Mouse (Mus musculus): Measurements from ENCODE around the gene Pdxdc1. TPM values are rescaled to one million over a fixed set of nuclear protein-coding genes. Genes with fewer than 3 reads are reported as not detected.
"Not testable (repeated sequence)": the region's sequence is repeated elsewhere in the genome, so short reads cannot be mapped to it uniquely, and the experiment has no call there.

Pdxdc1 gene
- polyA plus RNA-seq, 2 experiments, result 105 to 109 TPM

GRCm38 (mm10) chr16:13944178-13944577 lies 41.2 kb upstream of the Pdxdc1 start:
- no peaks in the 10 kb centered on the region for H3K9me3 ChIP-seq (ENCODE audit: control insufficient read depth, low read length)

GRCm38 (mm10) chr16:13940847-13941395 lies 38.0 kb upstream of the Pdxdc1 start:
- DNase-seq (ENCODE audit: low spot score) (no peak), ATAC-seq (ENCODE audit: low FRiP score, low read depth) (peak; percentile 31; the same call in 1 of the 2 replicates)
- Histone ChIP-seq H3K27ac (replicated peaks; ENCODE audit: low read depth, low read length) (no peak overlapping the region), H3K9me3 (ENCODE audit: control insufficient read depth, low read length) (no peaks in the 10 kb centered on the region), H3K4me3 (replicated peaks; ENCODE audit: low read length) (peak overlapping the region; percentile 53), H3K4me1 (ENCODE audit: control insufficient read depth, insufficient read depth, low read length) (no peaks in the 10 kb centered on the region), H3K36me3 (ENCODE audit: control insufficient read depth, insufficient read depth, low read length) (no peaks in the 10 kb centered on the region), H3K4me2 (replicated peaks; ENCODE audit: low read depth, low read length, severe bottlenecking) (peak overlapping the region; percentile 99), H3K27me3 (ENCODE audit: control insufficient read depth, insufficient read depth, low read length) (0 out of 2 replicates have a peak, but pooled peaks cover 2% of the 10 kb centered on the region), H3K9ac (ENCODE audit: low read depth, low read length, severe bottlenecking) (peak overlapping the region; percentile 63)
- 3% methylated on average over 34 of the region's 34 CpGs for WGBS
- no peak for TF ChIP-seq POLR2A (IDR thresholded peaks at IDR 0.05; ENCODE audit: borderline replicate concordance, extremely low read depth, insufficient read depth, insufficient read length)

More at GRCm38 (mm10) chr16:13944178-13944577, 41.2 kb upstream of the Pdxdc1 start:
- DNase-seq (ENCODE audit: low spot score) (no peak), ATAC-seq (ENCODE audit: low FRiP score, low read depth) (no peak)
- no peak overlapping the region for H3K9ac ChIP-seq (ENCODE audit: low read depth, low read length, severe bottlenecking)
- H3K4me2 ChIP-seq (replicated peaks; ENCODE audit: low read depth, low read length, severe bottlenecking), result no peak overlapping the region
- H3K27me3 ChIP-seq (ENCODE audit: control insufficient read depth, insufficient read depth, low read length), result 0 out of 2 replicates have a peak, but pooled peaks cover 2% of the 10 kb centered on the region
- no peak overlapping the region for H3K27ac ChIP-seq (replicated peaks; ENCODE audit: low read depth, low read length)
- H3K36me3 ChIP-seq (ENCODE audit: control insufficient read depth, insufficient read depth, low read length), result no peaks in the 10 kb centered on the region
- no peaks in the 10 kb centered on the region for H3K4me1 ChIP-seq (ENCODE audit: control insufficient read depth, insufficient read depth, low read length)
- whole genome bisulfite sequencing, result 36% methylated on average over 4 of the region's 4 CpGs
- TF ChIP-seq POLR2A (IDR thresholded peaks at IDR 0.05; ENCODE audit: borderline replicate concordance, extremely low read depth, insufficient read depth, insufficient read length), result no peak
- no peak overlapping the region for H3K4me3 ChIP-seq (replicated peaks; ENCODE audit: low read length)

GRCm38 (mm10) chr16:13940139-13940846 lies 37.4 kb upstream of the Pdxdc1 start:
- peak overlapping the region; percentile 63 for H3K9ac ChIP-seq (ENCODE audit: low read depth, low read length, severe bottlenecking)
- peak overlapping the region; percentile 53 for H3K4me3 ChIP-seq (replicated peaks; ENCODE audit: low read length)
- H3K9me3 ChIP-seq (ENCODE audit: control insufficient read depth, low read length), result no peaks in the 10 kb centered on the region
- no peak overlapping the region for H3K27ac ChIP-seq (replicated peaks; ENCODE audit: low read depth, low read length)
- H3K4me2 ChIP-seq (replicated peaks; ENCODE audit: low read depth, low read length, severe bottlenecking), result peak overlapping the region; percentile 99
- DNase-seq (ENCODE audit: low spot score) (peak; percentile 59), ATAC-seq (ENCODE audit: low FRiP score, low read depth) (peak; percentile 83)
- 0 out of 2 replicates have a peak, but pooled peaks cover 2% of the 10 kb centered on the region for H3K27me3 ChIP-seq (ENCODE audit: control insufficient read depth, insufficient read depth, low read length)
- TF ChIP-seq POLR2A (IDR thresholded peaks at IDR 0.05; ENCODE audit: borderline replicate concordance, extremely low read depth, insufficient read depth, insufficient read length), result no peak
- no peaks in the 10 kb centered on the region for H3K36me3 ChIP-seq (ENCODE audit: control insufficient read depth, insufficient read depth, low read length)
- 3% methylated on average over 27 of the region's 28 CpGs for WGBS
- no peaks in the 10 kb centered on the region for H3K4me1 ChIP-seq (ENCODE audit: control insufficient read depth, insufficient read depth, low read length)

GRCm38 (mm10) chr16:13927456-13928075 lies 24.6 kb upstream of the Pdxdc1 start:
- no peak overlapping the region for H3K4me2 ChIP-seq (replicated peaks; ENCODE audit: low read depth, low read length, severe bottlenecking)
- no peak overlapping the region for H3K9ac ChIP-seq (ENCODE audit: low read depth, low read length, severe bottlenecking)
- ATAC-seq (ENCODE audit: low FRiP score, low read depth) (no peak), DNase-seq (ENCODE audit: low spot score) (no peak)
- no peaks in the 10 kb centered on the region for H3K36me3 ChIP-seq (ENCODE audit: control insufficient read depth, insufficient read depth, low read length)
- H3K4me1 ChIP-seq (ENCODE audit: control insufficient read depth, insufficient read depth, low read length), result no peaks in the 10 kb centered on the region
- H3K4me3 ChIP-seq (replicated peaks; ENCODE audit: low read length), result no peak overlapping the region
- no peak for TF ChIP-seq POLR2A (IDR thresholded peaks at IDR 0.05; ENCODE audit: borderline replicate concordance, extremely low read depth, insufficient read depth, insufficient read length)
- no peaks in the 10 kb centered on the region for H3K27me3 ChIP-seq (ENCODE audit: control insufficient read depth, insufficient read depth, low read length)
- H3K27ac ChIP-seq (replicated peaks; ENCODE audit: low read depth, low read length), result no peak overlapping the region
- 94% methylated on average over 4 of the region's 4 CpGs for WGBS
- H3K9me3 ChIP-seq (ENCODE audit: control insufficient read depth, low read length), result no peaks in the 10 kb centered on the region

GRCm38 (mm10) chr16:13922966-13923365 lies 20.0 kb upstream of the Pdxdc1 start:
- not testable (repeated sequence) for H3K4me3 ChIP-seq (replicated peaks; ENCODE audit: low read length); H3K9me3 ChIP-seq (ENCODE audit: control insufficient read depth, low read length); H3K36me3 ChIP-seq (ENCODE audit: control insufficient read depth, insufficient read depth, low read length); H3K27ac ChIP-seq (replicated peaks; ENCODE audit: low read depth, low read length); H3K4me2 ChIP-seq (replicated peaks; ENCODE audit: low read depth, low read length, severe bottlenecking); H3K27me3 ChIP-seq (ENCODE audit: control insufficient read depth, insufficient read depth, low read length); H3K4me1 ChIP-seq (ENCODE audit: control insufficient read depth, insufficient read depth, low read length); H3K9ac ChIP-seq (ENCODE audit: low read depth, low read length, severe bottlenecking); DNase-seq (ENCODE audit: low spot score); ATAC-seq (ENCODE audit: low FRiP score, low read depth)
- 94% methylated on average over 5 of the region's 5 CpGs for WGBS

- not testable (repeated sequence) for H3K9ac ChIP-seq (ENCODE audit: low read depth, low read length, severe bottlenecking); ATAC-seq (ENCODE audit: low FRiP score, low read depth); H3K9me3 ChIP-seq (ENCODE audit: control insufficient read depth, low read length); H3K4me1 ChIP-seq (ENCODE audit: control insufficient read depth, insufficient read depth, low read length); H3K27ac ChIP-seq (replicated peaks; ENCODE audit: low read depth, low read length); H3K4me3 ChIP-seq (replicated peaks; ENCODE audit: low read length); DNase-seq (ENCODE audit: low spot score); H3K36me3 ChIP-seq (ENCODE audit: control insufficient read depth, insufficient read depth, low read length); H3K4me2 ChIP-seq (replicated peaks; ENCODE audit: low read depth, low read length, severe bottlenecking); H3K27me3 ChIP-seq (ENCODE audit: control insufficient read depth, insufficient read depth, low read length)
- WGBS, result 90% methylated on average over 3 of the region's 3 CpGs
Observed at GRCm38 (mm10) chr16:13922499-13922898, 19.6 kb upstream of the Pdxdc1 start.

Measured in limb, embryonic 14.5 days (tissue).